Mouse (Mus musculus) heart, postnatal 10 days (tissue): ENCODE data around the gene Lars2. TPM values are rescaled to one million over a fixed set of nuclear protein-coding genes. Genes with fewer than 3 reads are reported as not detected.
A peak's percentile ranks its signal among the peaks of the same experiment; 100 is the strongest.

Experiments used
- DNase-seq, 2 experiments: peaks; one replicate each; pipeline ENCODE4 v3.0.0; 2021
- intact Hi-C: fragments of 180-260 bp; cut with DNase I; formaldehyde crosslinking; loops from one replicate; pipeline ENCODE4 v1.15.1; 2025
- total RNA-seq, 2 experiments: library from RNA; stranded (reverse); gene quantifications; 2 replicates each; pipeline ENCODE4 v1.2.3; 2021

The Lars2 gene
- total RNA-seq, 2 experiments from 2014 or later = 49.8 to 50.8 TPM

DNA sequence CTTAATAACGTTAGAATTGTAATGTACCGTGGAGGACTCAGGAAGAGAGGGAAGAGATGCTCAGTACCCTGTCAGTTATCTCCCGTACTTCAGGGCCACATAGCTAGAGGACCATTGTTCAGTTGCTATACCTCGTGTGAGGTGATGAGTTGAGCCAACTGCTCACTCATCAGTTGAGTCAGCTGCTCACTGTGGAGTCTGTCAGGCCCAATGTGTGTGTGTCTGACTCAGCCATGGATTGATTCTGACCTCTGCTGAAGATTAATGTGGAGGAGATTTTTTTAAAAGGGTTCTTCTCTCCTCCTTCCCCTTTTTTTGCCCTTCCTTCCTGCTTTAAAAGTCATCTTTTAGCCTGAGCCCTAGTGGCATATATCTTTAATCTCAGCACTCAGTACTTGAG is 133.8 kb downstream of the Lars2 start:
- no peak for DNase-seq
- intact Hi-C loops = no loop called here

GRCm38 (mm10) chr9:123503171-123503834 is 136.6 kb downstream of the Lars2 start:
- DNase-seq = no peak
- intact Hi-C loops = no loop called here

DNA sequence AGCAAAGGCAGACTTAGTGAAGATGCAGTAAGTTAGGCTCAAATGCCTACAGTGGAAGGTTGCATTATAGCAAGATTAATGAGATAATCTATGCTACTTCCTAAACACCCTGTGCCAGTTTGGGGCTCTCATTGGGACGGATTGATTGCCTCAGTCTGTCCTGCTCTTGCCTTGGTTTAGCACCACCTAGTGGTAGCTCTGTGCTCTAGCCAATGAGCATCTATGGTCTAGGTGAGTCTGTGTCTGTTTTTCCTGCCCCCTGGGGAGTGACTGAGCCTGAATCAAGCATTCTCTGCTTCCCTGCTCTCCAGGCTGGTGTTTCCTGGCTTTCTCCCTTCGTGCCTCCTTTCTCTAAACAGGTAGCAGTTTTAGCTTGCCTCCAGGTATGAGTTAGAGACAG is 137.6 kb downstream of the Lars2 start:
- DNase-seq = peak; percentile 68 to 76
- intact Hi-C loops = loop anchor here (2.0 kb wide), 1 partner anchor 26 kb away; the partner anchor contains the start of gene Limd1

- DNase-seq = no peak
- intact Hi-C loops = loop anchor here (2.0 to 5.0 kb wide), 2 partner anchors 27 to 348 kb away; partner anchors contain the start of gene Limd1
Measured at GRCm38 (mm10) chr9:123505598-123505997, 138.9 kb downstream of the Lars2 start.

DNA sequence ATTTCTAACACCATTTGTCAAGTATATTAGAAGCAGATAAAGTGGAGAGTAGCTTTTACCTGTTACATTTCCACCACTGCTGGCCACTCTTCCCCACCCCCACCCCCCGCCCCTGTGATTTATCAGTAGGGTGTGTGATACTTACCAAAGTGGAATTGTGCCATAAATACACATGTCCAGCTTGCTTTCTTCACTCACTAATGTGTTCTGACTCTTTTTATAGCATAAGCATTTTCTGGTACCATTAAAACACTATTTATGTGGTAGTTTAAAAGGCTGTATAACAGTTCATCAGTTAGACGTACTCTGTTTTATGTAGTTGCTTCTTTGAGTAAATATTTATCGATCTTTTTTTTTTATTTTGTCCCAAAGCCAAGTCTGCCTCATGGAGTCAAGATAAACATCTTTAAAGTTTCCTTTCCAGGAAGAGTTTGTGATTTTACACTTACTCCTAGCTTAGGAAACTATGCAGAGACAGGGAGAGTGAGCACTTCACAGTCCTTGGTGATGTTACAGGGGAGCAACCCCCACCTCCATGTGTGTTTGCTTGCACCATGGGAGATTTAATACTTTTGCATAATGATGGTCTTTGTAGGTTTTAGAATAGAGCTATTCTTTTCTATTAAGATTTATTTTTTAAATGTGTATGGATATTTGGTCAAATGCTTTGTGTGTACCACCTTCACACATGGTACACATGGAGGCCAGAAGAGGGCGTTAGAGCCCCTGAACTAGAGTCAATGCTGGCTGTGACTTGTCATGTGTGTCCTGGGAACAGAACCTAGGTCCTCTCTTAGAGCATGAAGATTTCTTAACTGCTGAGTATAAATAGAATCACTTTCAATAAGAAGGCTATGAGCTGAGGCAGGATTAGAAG is 139.8 kb downstream of the Lars2 start:
- DNase-seq = no peak
- intact Hi-C loops = loop anchor here (1.0 to 5.0 kb wide), 2 partner anchors 56 to 349 kb away; no protein-coding TSS in a partner anchor

- intact Hi-C loops = loop anchor here (1.0 to 5.0 kb wide), 2 partner anchors 57 to 350 kb away; no protein-coding TSS in a partner anchor
- DNase-seq = no peak
Measured at GRCm38 (mm10) chr9:123507380-123507779, 140.7 kb downstream of the Lars2 start.

DNA sequence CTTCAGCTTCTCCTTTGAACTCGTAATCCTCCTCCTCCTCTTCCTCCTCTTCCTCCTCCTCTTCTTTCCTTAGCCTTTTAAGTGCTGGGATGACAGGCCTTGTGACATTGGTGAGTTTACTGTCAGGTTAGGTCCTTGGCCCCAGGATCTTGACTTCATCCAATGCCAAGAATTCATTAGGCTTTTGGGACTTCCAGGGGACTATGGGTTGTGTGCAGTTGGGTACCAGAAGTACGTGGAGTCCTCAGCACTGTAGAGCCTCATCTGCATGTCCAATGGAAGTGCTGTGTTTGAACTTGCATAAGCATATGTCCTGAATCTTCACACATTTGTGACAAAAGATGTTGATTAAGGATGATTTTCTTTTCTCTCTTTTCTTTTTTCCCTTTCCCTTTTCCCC is 142.3 kb downstream of the Lars2 start:
- DNase-seq = no peak
- intact Hi-C loops = loop anchor here (5.0 kb wide), 1 partner anchor 352 kb away; no protein-coding TSS in a partner anchor

GRCm38 (mm10) chr9:123509638-123510604 is 143.2 kb downstream of the Lars2 start:
- intact Hi-C loops = loop anchor here (5.0 kb wide), 1 partner anchor 353 kb away; no protein-coding TSS in a partner anchor
- no peak for DNase-seq

DNA sequence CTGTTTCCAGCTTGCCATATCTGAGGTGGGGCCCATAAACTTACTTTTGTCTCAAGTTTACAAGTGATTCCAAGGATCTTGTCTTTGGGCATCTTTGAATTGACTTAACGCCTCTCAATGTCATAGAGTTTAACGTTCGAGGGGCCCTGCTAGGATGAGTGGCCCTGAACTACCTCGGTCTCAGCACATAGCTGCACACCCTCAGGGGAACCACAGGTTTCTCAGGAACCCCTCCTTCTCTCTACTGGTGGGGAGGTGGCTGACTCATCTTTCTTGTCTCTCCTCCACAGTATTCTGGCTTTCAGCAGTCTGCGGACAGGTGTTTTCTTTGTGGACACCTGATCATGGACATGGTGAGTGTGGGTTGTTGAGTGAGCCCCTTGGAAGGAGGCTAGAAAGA is 144.2 kb downstream of the Lars2 start:
- no peak for DNase-seq
- intact Hi-C loops = no loop called here

Other genes with a start within 250 kb of the Lars2 start
- 10 to 100 TPM; 69.1 to 72.0 TPM for gene Clec3b, start 216.0 kb upstream of the Lars2 start, total RNA-seq
- gene Cdcp1, start 150.9 kb upstream of the Lars2 start, total RNA-seq = under 1 TPM; 0.07 to 0.20 TPM
- gene Tmem158, start 106.2 kb upstream of the Lars2 start, total RNA-seq = 10 to 100 TPM; 15.9 to 16.6 TPM
- gene Limd1, start 111.8 kb downstream of the Lars2 start, total RNA-seq = 10 to 100 TPM; 49.6 to 53.5 TPM
- gene Sacm1l, start 162.8 kb downstream of the Lars2 start, total RNA-seq = 10 to 100 TPM; 43.5 to 45.3 TPM